Mouse (Mus musculus): ENCODE data around the gene Tbc1d10b.

- TF ChIP-seq POLR2A (IDR thresholded peaks at IDR 0.05; ENCODE audit: extremely low read depth, insufficient read depth, low read length): no peak
- no peak for TF ChIP-seq CTCF (IDR thresholded peaks at IDR 0.05; ENCODE audit: extremely low read depth, insufficient read depth, low read length)
These were observed 16.3 kb upstream of the Tbc1d10b start for GRCm38 (mm10) chr7:127224616-127225015.
